Mouse (Mus musculus): Measurements from ENCODE around the gene Itgb6. TPM values are rescaled to one million over a fixed set of nuclear protein-coding genes. Genes with fewer than 3 reads are reported as not detected.
A peak's percentile ranks its signal among the peaks of the same experiment; 100 is the strongest.

Gene Itgb6
- polyA plus RNA-seq, 1 experiment from 2014 or later: 0.06 TPM

GRCm38 (mm10) chr2:60747590-60747989 lies 25.1 kb upstream of the Itgb6 start:
- Histone ChIP-seq H3K4me3 (ENCODE audit: low read depth, low read length) (no peak overlapping the region), H3K36me3 (replicated peaks; ENCODE audit: insufficient read depth, low read length) (0 out of 2 replicates have a peak, but pooled peaks cover 6% of the 10 kb centered on the region), H3K4me2 (ENCODE audit: low read depth, low read length) (no peak overlapping the region), H3K4me1 (ENCODE audit: insufficient read depth) (no peaks in the 10 kb centered on the region), H3K27ac (ENCODE audit: low read depth) (no peak overlapping the region), H3K9ac (replicated peaks) (no peak overlapping the region), H3K27me3 (ENCODE audit: insufficient read depth, low read length) (no peaks in the 10 kb centered on the region), H3K9me3 (ENCODE audit: low read length) (no peaks in the 10 kb centered on the region)
- TF ChIP-seq CTCF (IDR thresholded peaks at IDR 0.05; ENCODE audit: low read depth): 0 out of 2 replicates have a peak, but pooled peaks have one; percentile 10
- TF ChIP-seq EP300 (IDR thresholded peaks at IDR 0.05; ENCODE audit: low read depth): no peak
- DNase-seq (no peak), ATAC-seq (peak; percentile 40)
- 62% methylated on average over 3 of the region's 3 CpGs for WGBS (ENCODE audit: insufficient replicate concordance)

DNA sequence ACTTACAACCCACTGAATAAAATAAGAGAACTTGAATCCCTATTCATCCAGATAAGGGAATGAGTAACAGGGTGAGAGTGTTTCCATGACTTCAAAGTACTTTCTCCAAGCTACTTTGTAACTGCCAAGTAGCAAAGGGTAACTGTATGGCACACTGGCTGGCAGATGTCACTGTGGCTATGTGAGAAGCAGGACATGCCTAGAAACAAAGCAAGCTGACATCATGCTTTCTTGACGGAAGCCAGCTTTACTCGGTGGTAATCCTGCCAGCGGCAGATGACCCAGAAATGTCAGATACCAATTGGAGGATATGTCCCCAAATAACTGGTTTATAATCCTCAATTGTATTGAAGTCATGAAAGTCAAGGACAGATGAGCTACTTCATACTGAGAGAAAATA lies 22.2 kb upstream of the Itgb6 start:
- Histone ChIP-seq H3K4me2 (ENCODE audit: low read depth, low read length) (no peak overlapping the region), H3K27ac (ENCODE audit: low read depth) (no peak overlapping the region), H3K9ac (replicated peaks) (no peak overlapping the region), H3K4me1 (ENCODE audit: insufficient read depth) (no peaks in the 10 kb centered on the region), H3K4me3 (ENCODE audit: low read depth, low read length) (no peak overlapping the region), H3K27me3 (ENCODE audit: insufficient read depth, low read length) (no peaks in the 10 kb centered on the region), H3K9me3 (ENCODE audit: low read length) (no peaks in the 10 kb centered on the region), H3K36me3 (replicated peaks; ENCODE audit: insufficient read depth, low read length) (0 out of 2 replicates have a peak, but pooled peaks cover 3% of the 10 kb centered on the region)
- TF ChIP-seq CTCF (IDR thresholded peaks at IDR 0.05; ENCODE audit: low read depth) (no peak), EP300 (IDR thresholded peaks at IDR 0.05; ENCODE audit: low read depth) (no peak)
- no peak for DNase-seq
- ATAC-seq: no peak
- 85% methylated on average over 3 of the region's 3 CpGs for WGBS (ENCODE audit: insufficient replicate concordance)

DNA sequence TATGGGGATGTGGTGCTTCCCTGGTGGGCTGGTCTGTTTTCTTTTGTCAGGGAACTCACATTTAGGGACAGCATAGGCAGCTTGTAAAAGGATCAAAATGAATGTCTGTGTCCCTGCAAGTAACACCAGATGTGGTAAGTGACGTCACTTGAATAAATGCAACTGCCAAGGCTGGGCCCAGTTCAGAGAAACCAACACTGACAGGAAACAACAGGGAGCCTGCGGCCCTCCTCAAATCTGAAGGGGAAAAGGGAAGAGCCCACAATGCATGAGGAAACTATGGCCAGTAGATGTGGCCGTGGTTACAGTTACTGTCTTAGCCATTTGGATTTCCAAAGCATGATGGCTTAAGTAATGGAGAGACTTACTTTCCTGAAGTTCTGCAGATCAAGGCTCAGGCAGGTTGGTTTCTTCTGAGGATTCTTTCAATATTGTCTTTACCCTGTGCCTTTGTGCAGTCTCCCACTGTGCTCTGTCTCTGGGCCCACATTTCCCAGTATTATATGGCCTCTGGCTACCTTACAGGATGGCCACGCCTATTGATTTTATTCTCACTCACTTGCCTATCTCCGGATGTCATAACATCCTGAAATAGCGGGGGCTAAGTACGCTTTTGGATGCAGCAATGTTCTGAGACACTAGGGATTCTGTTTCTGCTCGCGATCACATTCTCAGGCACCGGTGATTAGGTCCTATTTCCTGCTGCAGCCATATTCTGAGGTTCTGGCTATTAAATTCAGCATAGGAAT lies 17.1 kb upstream of the Itgb6 start:
- no peaks in the 10 kb centered on the region for H3K4me1 ChIP-seq (ENCODE audit: insufficient read depth)
- no peaks in the 10 kb centered on the region for H3K9me3 ChIP-seq (ENCODE audit: low read length)
- ATAC-seq (no peak), DNase-seq (no peak)
- no peak overlapping the region for H3K9ac ChIP-seq (replicated peaks)
- TF ChIP-seq CTCF (IDR thresholded peaks at IDR 0.05; ENCODE audit: low read depth): no peak
- TF ChIP-seq EP300 (IDR thresholded peaks at IDR 0.05; ENCODE audit: low read depth): no peak
- no peaks in the 10 kb centered on the region for H3K36me3 ChIP-seq (replicated peaks; ENCODE audit: insufficient read depth, low read length)
- no peak overlapping the region for H3K4me3 ChIP-seq (ENCODE audit: low read depth, low read length)
- H3K27ac ChIP-seq (ENCODE audit: low read depth): no peak overlapping the region
- 48% methylated on average over 10 of the region's 10 CpGs for WGBS (ENCODE audit: insufficient replicate concordance)
- H3K4me2 ChIP-seq (ENCODE audit: low read depth, low read length): no peak overlapping the region
- no peaks in the 10 kb centered on the region for H3K27me3 ChIP-seq (ENCODE audit: insufficient read depth, low read length)

- Histone ChIP-seq H3K4me3 (ENCODE audit: low read depth, low read length) (no peak overlapping the region), H3K4me2 (ENCODE audit: low read depth, low read length) (no peak overlapping the region), H3K27ac (ENCODE audit: low read depth) (no peak overlapping the region), H3K4me1 (ENCODE audit: insufficient read depth) (no peaks in the 10 kb centered on the region), H3K9ac (replicated peaks) (no peak overlapping the region), H3K36me3 (replicated peaks; ENCODE audit: insufficient read depth, low read length) (no peaks in the 10 kb centered on the region), H3K9me3 (ENCODE audit: low read length) (no peaks in the 10 kb centered on the region), H3K27me3 (ENCODE audit: insufficient read depth, low read length) (no peaks in the 10 kb centered on the region)
- 61% methylated on average over 6 of the region's 6 CpGs for WGBS (ENCODE audit: insufficient replicate concordance)
- ATAC-seq (no peak), DNase-seq (no peak)
- TF ChIP-seq CTCF (IDR thresholded peaks at IDR 0.05; ENCODE audit: low read depth) (peak; percentile 34; the same call in 1 of the 2 replicates), EP300 (IDR thresholded peaks at IDR 0.05; ENCODE audit: low read depth) (no peak)
Measured at GRCm38 (mm10) chr2:60730929-60731328, 8.5 kb upstream of the Itgb6 start.

DNA sequence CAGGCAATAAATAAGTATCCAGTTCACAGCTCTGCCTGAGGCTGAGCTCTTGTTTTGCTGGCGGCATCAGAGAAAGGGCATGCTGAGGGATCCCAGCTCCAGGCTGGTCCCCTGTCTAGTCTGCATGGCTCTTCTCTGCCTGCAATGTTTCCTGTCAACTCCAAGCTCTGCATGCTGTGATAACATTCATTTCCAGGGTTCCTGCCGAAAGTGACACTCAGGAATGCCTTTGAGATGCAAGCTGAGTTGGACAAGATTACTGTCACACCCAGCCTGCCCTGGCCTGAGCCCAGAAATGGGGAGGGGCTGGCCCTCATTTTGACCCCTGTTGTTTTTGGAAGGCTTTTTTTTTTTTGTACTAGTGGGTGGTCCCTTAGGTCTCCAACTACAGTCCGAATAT lies 7.6 kb upstream of the Itgb6 start:
- no peak overlapping the region for H3K9ac ChIP-seq (replicated peaks)
- TF ChIP-seq EP300 (IDR thresholded peaks at IDR 0.05; ENCODE audit: low read depth): no peak
- TF ChIP-seq CTCF (IDR thresholded peaks at IDR 0.05; ENCODE audit: low read depth): no peak
- no peaks in the 10 kb centered on the region for H3K9me3 ChIP-seq (ENCODE audit: low read length)
- WGBS (ENCODE audit: insufficient replicate concordance): 39% methylated on average over 3 of the region's 3 CpGs
- H3K4me1 ChIP-seq (ENCODE audit: insufficient read depth): no peaks in the 10 kb centered on the region
- no peak overlapping the region for H3K4me3 ChIP-seq (ENCODE audit: low read depth, low read length)
- no peaks in the 10 kb centered on the region for H3K27me3 ChIP-seq (ENCODE audit: insufficient read depth, low read length)
- H3K27ac ChIP-seq (ENCODE audit: low read depth): no peak overlapping the region
- ATAC-seq (no peak), DNase-seq (no peak)
- no peak overlapping the region for H3K4me2 ChIP-seq (ENCODE audit: low read depth, low read length)
- no peaks in the 10 kb centered on the region for H3K36me3 ChIP-seq (replicated peaks; ENCODE audit: insufficient read depth, low read length)

DNA sequence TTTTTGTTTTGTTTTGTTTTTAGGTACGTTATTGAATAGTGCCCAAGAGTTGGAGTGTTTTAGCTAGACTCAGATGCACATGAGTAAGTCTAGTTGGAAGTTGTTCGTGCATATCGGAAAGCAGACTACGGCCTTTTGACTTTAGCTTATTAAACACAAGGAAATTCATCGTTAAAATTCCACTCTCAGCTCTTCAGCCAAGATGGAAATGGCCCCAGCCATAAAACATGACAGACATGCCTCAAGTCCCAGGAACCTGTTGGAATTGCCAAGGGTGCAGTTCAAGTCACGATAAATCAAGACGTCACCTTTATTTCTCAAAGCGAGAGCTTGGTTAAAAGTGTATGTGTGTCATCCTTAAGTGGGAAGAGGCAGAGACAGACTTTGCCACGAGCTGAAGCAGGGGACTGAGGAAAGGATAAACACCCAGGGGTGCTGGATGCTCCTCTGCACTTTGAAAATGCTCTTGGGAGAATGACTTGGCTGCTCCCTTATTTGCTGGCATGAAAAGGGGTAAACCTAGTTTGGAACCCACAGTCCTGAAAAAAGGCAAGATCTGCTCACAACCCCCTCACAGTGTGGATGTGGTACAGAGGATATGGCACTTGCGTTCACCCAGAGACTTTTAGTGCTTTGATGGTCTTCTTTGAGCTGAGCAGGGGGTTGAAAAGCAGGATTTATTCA lies 6.6 kb upstream of the Itgb6 start:
- Histone ChIP-seq H3K9ac (replicated peaks) (no peak overlapping the region), H3K4me1 (ENCODE audit: insufficient read depth) (no peaks in the 10 kb centered on the region), H3K36me3 (replicated peaks; ENCODE audit: insufficient read depth, low read length) (no peaks in the 10 kb centered on the region), H3K4me2 (ENCODE audit: low read depth, low read length) (no peak overlapping the region), H3K27me3 (ENCODE audit: insufficient read depth, low read length) (no peaks in the 10 kb centered on the region), H3K27ac (ENCODE audit: low read depth) (no peak overlapping the region), H3K9me3 (ENCODE audit: low read length) (no peaks in the 10 kb centered on the region), H3K4me3 (ENCODE audit: low read depth, low read length) (no peak overlapping the region)
- 65% methylated on average over 10 of the region's 10 CpGs for WGBS (ENCODE audit: insufficient replicate concordance)
- no peak for ATAC-seq
- DNase-seq: no peak
- TF ChIP-seq EP300 (IDR thresholded peaks at IDR 0.05; ENCODE audit: low read depth) (no peak), CTCF (IDR thresholded peaks at IDR 0.05; ENCODE audit: low read depth) (no peak)

Data from liver, postnatal 0 days (tissue).